Mouse (Mus musculus) CH12.LX (cell line): ENCODE data around the gene Alg9.

Experiments
- CTCF ChIP-seq, 2 experiments: IDR thresholded peaks in 1 of 2; conservative IDR thresholded peaks in 1 of 2; 2 replicates each; pipeline ENCODE4 v1.5.1; 2011 to 2012; ENCODE audit warnings: low read depth in 2 of 2, low read length in 2 of 2, improper control_type of control experiment in 1 of 2, inconsistent platforms in 1 of 2, mild to moderate bottlenecking in 1 of 2, moderate library complexity in 1 of 2
- E2F4 ChIP-seq: IDR thresholded peaks from 2 replicates; pipeline ENCODE4 v1.6.1; 2011; ENCODE audit warnings: low read depth, low read length, improper control_type of control experiment; ENCODE audit not compliant: insufficient replicate concordance
- HCFC1 ChIP-seq: IDR thresholded peaks from 2 replicates; pipeline ENCODE4 v1.6.1; 2012; ENCODE audit warnings: low read depth, mild to moderate bottlenecking, inconsistent platforms, low read length, improper control_type of control experiment
- IRF4 ChIP-seq: IDR thresholded peaks from 2 replicates; pipeline ENCODE4 v1.6.1; 2014; ENCODE audit warnings: low read depth, mild to moderate bottlenecking, inconsistent platforms, low read length, improper control_type of control experiment
- JUND ChIP-seq: conservative IDR thresholded peaks from 2 replicates; pipeline ENCODE4 v1.6.1; 2011; ENCODE audit warnings: low read depth, low read length, improper control_type of control experiment
- MAZ ChIP-seq: IDR thresholded peaks from 2 replicates; pipeline ENCODE4 v1.6.1; 2012; ENCODE audit warnings: low read depth, mild to moderate bottlenecking, inconsistent platforms, low read length, improper control_type of control experiment, moderate library complexity
- MXI1 ChIP-seq: IDR thresholded peaks from 2 replicates; pipeline ENCODE4 v1.6.1; 2011; ENCODE audit warnings: mild to moderate bottlenecking, low read depth, low read length, improper control_type of control experiment
- POLR2A ChIP-seq: IDR thresholded peaks from 2 replicates; pipeline ENCODE4 v1.6.1; 2011; ENCODE audit warnings: low read depth, mild to moderate bottlenecking, improper control_type of control experiment, low read length
- TCF12 ChIP-seq: IDR thresholded peaks from 2 replicates; pipeline ENCODE4 v1.6.1; 2014; ENCODE audit warnings: low read depth, mild to moderate bottlenecking, inconsistent platforms, low read length, improper control_type of control experiment
- USF2 ChIP-seq: conservative IDR thresholded peaks from 2 replicates; pipeline ENCODE4 v1.6.1; 2011; ENCODE audit warnings: low read depth, low read length, improper control_type of control experiment
- ZC3H11A ChIP-seq: IDR thresholded peaks from 2 replicates; pipeline ENCODE4 v1.6.1; 2012; ENCODE audit warnings: low read depth, mild to moderate bottlenecking, inconsistent platforms, low read length, improper control_type of control experiment
- ZMIZ1 ChIP-seq: IDR thresholded peaks from 2 replicates; pipeline ENCODE4 v1.6.1; 2012; ENCODE audit warnings: low read depth, mild to moderate bottlenecking, inconsistent platforms, low read length, improper control_type of control experiment

DNA sequence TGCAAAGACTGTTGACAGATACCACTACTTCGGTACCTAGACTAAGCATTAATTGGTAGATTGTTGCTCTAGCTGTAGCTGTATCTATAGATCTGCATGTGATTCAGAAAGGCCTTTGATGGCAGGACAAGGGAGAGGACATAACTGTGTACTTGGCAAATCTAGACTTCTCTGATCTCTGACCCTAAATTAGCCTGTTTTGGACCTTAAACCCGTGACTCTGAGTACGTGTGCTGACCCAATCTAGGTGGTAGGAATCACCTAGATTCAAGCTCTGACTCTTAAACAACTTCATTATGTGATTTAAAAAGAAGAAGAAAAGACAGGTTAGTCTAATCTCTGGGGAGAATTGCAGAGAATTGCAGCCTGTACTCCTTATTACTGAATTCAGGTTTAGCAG lies 70.3 kb downstream of the Alg9 start, which contains the start of gene Ppp2r1b:
- TF ChIP-seq JUND (no peak), ZMIZ1 (no peak), POLR2A (no peak), TCF12 (no peak), USF2 (no peak), CTCF (conservative IDR thresholded peaks at IDR 0.05 in 1 of 2, IDR thresholded peaks at IDR 0.05 in 1 of 2; ENCODE audit: low read depth in 2 of 2, low read length in 2 of 2) (no peak), E2F4 (no peak), MAZ (no peak), IRF4 (no peak), MXI1 (no peak), ZC3H11A (no peak), HCFC1 (no peak)
